Mouse (Mus musculus) forebrain, embryonic 12.5 days (tissue): ENCODE data around the gene Efna5. TPM values are rescaled to one million over a fixed set of nuclear protein-coding genes. Genes with fewer than 3 reads are reported as not detected.
A peak's percentile ranks its signal among the peaks of the same experiment; 100 is the strongest.

Source experiments
- ATAC-seq: fragments of 200-750 bp; cut with Nextera tagmentation; 2 replicates; pipeline ENCODE4 v1.8.0; 2017; ENCODE audit warnings: moderate TSS enrichment; ENCODE audit not compliant: low FRiP score
- H3K27ac ChIP-seq: fragments of 300-500 bp; sonication (generic); 2 replicates; pipeline ENCODE4 v1.5.1; 2016; ENCODE audit warnings: mild to moderate bottlenecking
- H3K27me3 ChIP-seq: fragments of 300-500 bp; sonication (generic); 2 replicates; pipeline ENCODE4 v1.6.1; 2016; ENCODE audit warnings: mild to moderate bottlenecking
- H3K36me3 ChIP-seq: fragments of 300-500 bp; sonication (generic); replicated peaks from 2 replicates; pipeline ENCODE4 v1.6.1; 2016; ENCODE audit warnings: mild to moderate bottlenecking
- H3K4me1 ChIP-seq: fragments of 300-500 bp; sonication (generic); 2 replicates; pipeline ENCODE4 v1.6.1; 2016
- H3K4me2 ChIP-seq: fragments of 300-500 bp; sonication (generic); 2 replicates; pipeline ENCODE4 v1.6.1; 2016; ENCODE audit warnings: mild to moderate bottlenecking, moderate library complexity
- H3K4me3 ChIP-seq: fragments of 300-500 bp; sonication (generic); replicated peaks from 2 replicates; pipeline ENCODE4 v1.5.1; 2016; ENCODE audit warnings: mild to moderate bottlenecking
- H3K9ac ChIP-seq: fragments of 300-500 bp; sonication (generic); 2 replicates; pipeline ENCODE4 v1.6.1; 2016; ENCODE audit warnings: mild to moderate bottlenecking
- H3K9me3 ChIP-seq: fragments of 300-500 bp; sonication (generic); 2 replicates; pipeline ENCODE4 v1.6.1; 2016
- WGBS: fragments of 180-500 bp; shearing (Covaris S2); methylation state at CpG from one replicate; pipeline ENCODE4 v1.1.7; 2016; 5-methylcytosine and 5-hydroxymethylcytosine counted together
- polyA plus RNA-seq: library from polyadenylated mRNA; unstranded; fragments of >200 nt; fragmentation: Nextera tagmentation; extraction: Ambion mirVana; gene quantifications from 2 replicates; pipeline ENCODE4 v1.2.1, GENCODE M21; 2016

Gene Efna5
- polyA plus RNA-seq, 1 experiment from 2014 or later = 45.7 TPM

DNA sequence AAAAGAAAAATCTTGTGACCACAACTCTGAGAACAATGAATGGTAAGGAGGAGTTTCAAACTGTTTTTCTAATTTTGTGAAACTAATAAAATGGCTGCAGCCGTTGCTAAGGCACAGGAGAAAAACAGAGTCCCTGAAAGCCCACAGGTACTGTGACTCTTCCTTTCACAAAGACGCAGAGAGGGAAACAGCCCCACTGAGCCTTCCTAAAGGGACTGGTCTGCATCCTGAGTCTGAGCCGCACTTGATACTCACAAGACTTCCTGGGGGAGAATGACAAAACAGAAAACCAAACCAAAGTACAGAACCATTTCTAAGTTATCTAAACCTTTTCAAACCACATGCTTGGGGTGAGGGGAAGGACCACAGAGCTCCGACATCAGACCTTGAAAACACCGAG lies 277.5 kb downstream of the Efna5 start:
- Histone ChIP-seq H3K4me1 (peaks cover 31% of the 10 kb centered on the region), H3K36me3 (no peaks in the 10 kb centered on the region), H3K4me3 (no peak overlapping the region), H3K27ac (no peak overlapping the region), H3K4me2 (no peak overlapping the region), H3K27me3 (peaks cover 7% of the 10 kb centered on the region), H3K9ac (no peak overlapping the region), H3K9me3 (no peaks in the 10 kb centered on the region)
- WGBS = 53% methylated on average over 5 of the region's 5 CpGs
- ATAC-seq = no peak

DNA sequence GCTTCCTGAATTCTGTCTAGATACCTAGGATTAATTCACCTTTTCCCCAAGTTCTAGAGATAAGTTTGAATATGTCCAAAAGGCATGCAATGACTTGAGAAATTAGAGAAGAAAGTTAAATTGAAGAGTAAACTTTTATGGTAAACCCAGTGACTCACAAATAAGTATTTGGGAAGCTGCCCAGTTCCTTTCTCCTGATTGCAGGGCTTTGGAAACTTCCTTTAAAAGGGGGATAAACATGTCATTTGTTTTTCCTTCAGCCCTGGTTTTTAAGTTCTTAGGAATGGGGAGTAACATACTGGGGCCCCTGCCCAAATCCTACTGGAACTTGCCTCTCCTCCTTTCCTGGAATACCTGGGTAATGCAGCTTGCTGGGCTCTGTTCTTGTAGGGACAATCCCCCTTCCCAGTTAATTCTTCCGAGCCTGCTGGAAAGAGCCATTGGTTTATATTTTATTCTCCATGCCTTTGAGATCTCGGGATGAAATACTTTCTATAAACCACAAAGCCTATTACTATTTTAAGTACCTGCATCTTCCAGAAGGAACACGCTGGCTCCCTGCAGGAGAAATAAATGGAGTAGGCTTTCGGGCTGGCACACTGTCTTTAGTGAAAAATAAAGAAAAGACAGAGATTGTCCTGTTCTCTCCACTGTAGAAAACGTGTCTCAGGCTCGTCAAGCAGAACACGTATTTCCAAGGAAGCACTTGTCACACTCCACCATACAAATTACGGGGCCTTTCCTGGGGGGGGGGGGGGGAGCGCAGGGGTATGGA lies 282.2 kb downstream of the Efna5 start:
- Histone ChIP-seq H3K9ac (no peak overlapping the region), H3K4me1 (peaks cover 11% of the 10 kb centered on the region; the same call in 1 of the 2 replicates), H3K4me2 (no peak overlapping the region), H3K27me3 (no peaks in the 10 kb centered on the region; the same call in 1 of the 2 replicates), H3K9me3 (no peaks in the 10 kb centered on the region), H3K36me3 (no peaks in the 10 kb centered on the region), H3K4me3 (no peak overlapping the region), H3K27ac (no peak overlapping the region)
- no peak for ATAC-seq
- 53% methylated on average over 9 of the region's 9 CpGs for WGBS

DNA sequence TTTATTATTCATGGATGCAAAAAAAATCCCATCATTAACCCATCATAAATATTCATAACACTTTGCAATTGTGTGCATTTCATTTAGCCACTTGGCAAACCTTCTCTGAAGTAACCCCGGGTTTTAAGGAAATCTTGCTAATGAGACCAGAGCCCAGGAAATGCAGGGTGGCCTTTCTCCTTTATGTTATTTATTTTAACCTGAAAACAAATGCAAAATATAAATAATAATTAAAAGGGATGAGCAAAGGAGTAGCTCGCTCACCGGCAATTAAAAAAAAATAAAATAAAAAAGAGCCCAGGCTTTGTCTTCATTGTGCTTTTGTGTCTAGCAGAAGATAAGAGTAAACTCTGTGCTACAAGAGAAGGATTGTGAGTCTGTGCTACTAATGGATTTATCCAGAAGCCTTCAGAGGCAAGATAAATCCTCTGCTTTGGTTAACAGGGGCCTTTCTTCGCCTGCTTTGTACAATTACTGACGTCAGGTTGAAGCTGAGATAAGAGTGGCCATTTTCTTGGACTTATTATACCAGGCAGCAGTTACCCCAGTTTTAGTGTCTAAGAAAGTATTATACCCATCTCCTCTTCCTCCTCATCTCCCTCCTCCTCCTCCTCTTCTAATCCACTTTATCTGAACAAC lies 288.6 kb downstream of the Efna5 start:
- Histone ChIP-seq H3K9ac (no peak overlapping the region), H3K4me2 (no peak overlapping the region), H3K27ac (no peak overlapping the region), H3K27me3 (no peaks in the 10 kb centered on the region), H3K4me1 (peaks cover 14% of the 10 kb centered on the region; the same call in 1 of the 2 replicates), H3K9me3 (0 out of 2 replicates have a peak, but pooled peaks cover 3% of the 10 kb centered on the region), H3K4me3 (no peak overlapping the region), H3K36me3 (no peaks in the 10 kb centered on the region)
- ATAC-seq = no peak
- WGBS = 22% methylated on average over 5 of the region's 5 CpGs

DNA sequence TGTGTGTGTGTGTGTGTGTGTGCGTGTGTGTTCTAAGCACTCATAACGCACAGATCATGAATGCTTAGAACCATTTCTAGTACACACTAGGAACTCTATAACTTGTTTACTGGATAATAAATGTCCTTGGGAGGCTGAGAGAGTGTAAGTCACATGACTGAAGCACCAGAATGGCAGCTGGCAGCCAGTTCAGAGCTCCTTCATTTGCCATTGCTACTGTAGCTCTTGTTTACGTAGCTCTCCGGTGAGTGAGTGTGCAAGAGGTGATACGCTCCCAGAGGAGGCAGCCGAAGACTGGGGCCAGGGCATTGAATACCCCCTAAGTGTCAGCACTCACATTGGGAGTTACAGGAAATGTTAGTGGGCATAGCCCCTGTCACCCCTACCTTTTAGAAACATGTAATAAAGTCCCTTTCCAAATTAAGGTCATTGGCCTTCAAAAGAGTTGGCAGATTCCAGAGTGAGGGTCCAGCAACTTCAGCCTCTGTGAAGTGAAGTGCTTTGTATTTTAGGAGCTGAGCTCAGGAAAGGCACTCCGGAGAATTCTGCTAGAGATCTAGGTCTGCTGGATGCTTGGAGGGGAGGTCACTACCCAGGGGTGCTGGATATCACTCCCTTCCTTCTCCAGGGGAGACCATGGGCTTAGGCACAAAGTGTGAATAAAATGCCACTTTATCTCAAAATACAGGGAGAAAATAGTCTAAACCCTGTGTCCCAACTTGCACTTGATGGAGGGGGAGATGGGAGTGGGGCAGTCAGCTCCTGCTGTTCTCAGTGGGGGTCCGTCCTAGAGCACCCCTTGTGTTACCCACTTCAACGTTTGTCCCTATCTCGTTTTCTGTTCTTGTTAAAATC lies 289.3 kb downstream of the Efna5 start:
- Histone ChIP-seq H3K27me3 (no peaks in the 10 kb centered on the region), H3K9me3 (0 out of 2 replicates have a peak, but pooled peaks cover 8% of the 10 kb centered on the region), H3K4me3 (no peak overlapping the region), H3K4me2 (no peak overlapping the region), H3K4me1 (peaks cover 14% of the 10 kb centered on the region; the same call in 1 of the 2 replicates), H3K27ac (no peak overlapping the region), H3K36me3 (no peaks in the 10 kb centered on the region), H3K9ac (no peak overlapping the region)
- peak; percentile 69 for ATAC-seq
- WGBS = 53% methylated on average over 10 of the region's 10 CpGs

- no peak for ATAC-seq
- 85% methylated on average over 9 of the region's 9 CpGs for WGBS
- Histone ChIP-seq H3K4me1 (peaks cover 14% of the 10 kb centered on the region; the same call in 1 of the 2 replicates), H3K9ac (no peak overlapping the region), H3K36me3 (no peaks in the 10 kb centered on the region), H3K4me2 (no peak overlapping the region), H3K9me3 (0 out of 2 replicates have a peak, but pooled peaks cover 8% of the 10 kb centered on the region), H3K27ac (no peak overlapping the region), H3K4me3 (no peak overlapping the region), H3K27me3 (no peaks in the 10 kb centered on the region)
Observed at GRCm38 (mm10) chr17:62590685-62591460, 290.2 kb downstream of the Efna5 start.

DNA sequence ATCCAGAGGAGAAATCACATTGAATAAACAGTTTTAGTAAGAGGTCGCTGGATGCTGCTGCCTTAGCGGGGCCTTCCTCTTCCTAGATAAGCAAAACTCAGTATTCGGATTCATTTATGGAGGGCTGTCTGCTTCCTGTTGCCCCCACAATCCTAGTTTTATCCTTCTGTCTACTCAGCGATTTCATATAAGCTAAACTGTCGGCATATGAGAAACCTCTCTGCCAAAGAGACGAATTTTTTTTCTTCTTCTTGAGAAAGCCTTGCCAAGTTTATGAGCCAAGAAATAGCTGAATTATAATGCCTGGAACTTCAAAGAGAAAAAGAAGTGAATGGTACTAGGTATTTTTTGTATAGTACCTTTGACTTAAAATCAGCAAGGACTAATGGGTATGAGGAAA lies 301.0 kb downstream of the Efna5 start:
- no peak for ATAC-seq
- H3K27ac ChIP-seq = no peak overlapping the region
- H3K4me2 ChIP-seq = no peak overlapping the region
- H3K27me3 ChIP-seq = no peaks in the 10 kb centered on the region
- H3K9ac ChIP-seq = no peak overlapping the region
- no peaks in the 10 kb centered on the region for H3K9me3 ChIP-seq
- H3K36me3 ChIP-seq = no peaks in the 10 kb centered on the region
- H3K4me1 ChIP-seq = 0 out of 2 replicates have a peak, but pooled peaks cover 5% of the 10 kb centered on the region
- no peak overlapping the region for H3K4me3 ChIP-seq
- 78% methylated on average over 6 of the region's 6 CpGs for WGBS

- no peak overlapping the region for H3K9ac ChIP-seq
- H3K36me3 ChIP-seq = no peaks in the 10 kb centered on the region
- ATAC-seq = no peak
- H3K9me3 ChIP-seq = no peaks in the 10 kb centered on the region
- no peaks in the 10 kb centered on the region for H3K27me3 ChIP-seq
- H3K27ac ChIP-seq = no peak overlapping the region
- 0 out of 2 replicates have a peak, but pooled peaks cover 5% of the 10 kb centered on the region for H3K4me1 ChIP-seq
- no peak overlapping the region for H3K4me3 ChIP-seq
- WGBS = 68% methylated on average over 6 of the region's 6 CpGs
- H3K4me2 ChIP-seq = no peak overlapping the region
Observed at GRCm38 (mm10) chr17:62579618-62580017, 301.5 kb downstream of the Efna5 start.

- Histone ChIP-seq H3K27ac (no peak overlapping the region), H3K27me3 (no peaks in the 10 kb centered on the region), H3K36me3 (no peaks in the 10 kb centered on the region), H3K4me3 (no peak overlapping the region), H3K4me1 (0 out of 2 replicates have a peak, but pooled peaks cover 2% of the 10 kb centered on the region), H3K4me2 (no peak overlapping the region; the same call in 1 of the 2 replicates), H3K9me3 (no peaks in the 10 kb centered on the region), H3K9ac (no peak overlapping the region)
- ATAC-seq = no peak
- WGBS = 87% methylated on average over 9 of the region's 9 CpGs
Observed at GRCm38 (mm10) chr17:62574499-62575265, 306.4 kb downstream of the Efna5 start.

GRCm38 (mm10) chr17:62570101-62570500 lies 311.0 kb downstream of the Efna5 start:
- Histone ChIP-seq H3K4me3 (no peak overlapping the region), H3K9ac (no peak overlapping the region), H3K4me1 (no peaks in the 10 kb centered on the region), H3K9me3 (no peaks in the 10 kb centered on the region), H3K27me3 (0 out of 2 replicates have a peak, but pooled peaks cover 4% of the 10 kb centered on the region), H3K36me3 (no peaks in the 10 kb centered on the region), H3K27ac (no peak overlapping the region), H3K4me2 (no peak overlapping the region)
- no peak for ATAC-seq
- WGBS = 73% methylated on average over 1 of the region's 1 CpGs

GRCm38 (mm10) chr17:62568019-62568418 lies 313.1 kb downstream of the Efna5 start:
- H3K27me3 ChIP-seq = 0 out of 2 replicates have a peak, but pooled peaks cover 4% of the 10 kb centered on the region
- H3K4me1 ChIP-seq = no peaks in the 10 kb centered on the region
- no peak overlapping the region for H3K4me2 ChIP-seq
- 68% methylated on average over 4 of the region's 4 CpGs for WGBS
- no peak for ATAC-seq
- no peak overlapping the region for H3K27ac ChIP-seq
- no peaks in the 10 kb centered on the region for H3K9me3 ChIP-seq
- no peak overlapping the region for H3K4me3 ChIP-seq
- no peak overlapping the region for H3K9ac ChIP-seq
- H3K36me3 ChIP-seq = no peaks in the 10 kb centered on the region

DNA sequence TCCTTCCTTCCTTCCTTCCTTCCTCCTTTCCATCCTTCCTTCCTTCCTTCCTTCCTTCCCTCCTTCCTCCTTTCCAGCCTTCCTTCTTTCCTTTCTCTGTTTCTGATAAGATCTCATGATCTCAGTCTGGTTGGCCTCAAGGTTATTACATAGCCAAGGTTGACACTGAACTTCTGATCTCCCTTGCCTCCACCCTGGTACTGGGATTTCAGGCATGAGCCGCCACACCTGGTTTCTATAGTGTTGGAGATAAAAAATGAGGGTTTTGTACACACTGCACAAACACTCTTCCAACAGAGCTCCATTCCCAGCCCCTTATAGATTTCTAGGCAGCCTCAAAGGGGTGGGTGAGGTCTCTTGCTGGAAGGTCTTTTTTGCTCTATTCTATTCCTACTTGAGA lies 315.5 kb downstream of the Efna5 start:
- H3K27ac ChIP-seq = no peak overlapping the region
- H3K9ac ChIP-seq = no peak overlapping the region
- H3K27me3 ChIP-seq = 0 out of 2 replicates have a peak, but pooled peaks cover 4% of the 10 kb centered on the region
- H3K4me1 ChIP-seq = no peaks in the 10 kb centered on the region
- H3K9me3 ChIP-seq = no peaks in the 10 kb centered on the region
- no peak overlapping the region for H3K4me3 ChIP-seq
- ATAC-seq = no peak
- no peak overlapping the region for H3K4me2 ChIP-seq
- no peaks in the 10 kb centered on the region for H3K36me3 ChIP-seq
- 78% methylated on average over 1 of the region's 1 CpGs for WGBS
